Mouse (Mus musculus): ENCODE results near the gene Etnppl.

DNA sequence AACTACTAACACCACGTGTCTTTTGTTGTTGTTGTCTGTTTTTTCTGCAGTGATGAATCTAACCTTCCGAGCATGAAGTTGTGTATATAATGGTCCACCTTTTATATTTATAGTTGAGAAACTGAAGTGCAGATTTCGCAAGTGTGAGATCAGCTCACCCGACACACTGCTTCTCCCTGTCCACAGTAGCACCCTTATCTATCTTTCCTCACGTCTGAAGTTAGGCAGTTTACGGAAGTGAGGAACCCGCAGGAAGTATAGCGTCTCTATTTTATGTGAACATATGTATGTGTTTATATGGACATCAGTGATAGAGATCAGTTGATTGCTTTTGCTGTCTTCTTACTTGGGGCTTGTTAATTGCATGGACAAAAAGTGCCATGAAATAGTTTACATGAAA is 22.2 kb upstream of the Etnppl start:
- TF ChIP-seq E2F4 (IDR thresholded peaks at IDR 0.05; ENCODE audit: insufficient read depth) = no peak
- TF ChIP-seq POLR2A (IDR thresholded peaks at IDR 0.05; ENCODE audit: insufficient read length, low read depth) = no peak
- TF ChIP-seq USF1 (IDR thresholded peaks at IDR 0.05; ENCODE audit: low read depth) = no peak
- TF ChIP-seq TCF12 (IDR thresholded peaks at IDR 0.05; ENCODE audit: insufficient read depth, poor library complexity, severe bottlenecking) = no peak

All from myocyte (in vitro differentiated cells).